Comparison of ENCODE assay signal across 4 mouse cellular contexts in genomic region chr1:74815965-74816364, GRCm38 (mm10). TPM values are rescaled to one million over a fixed set of nuclear protein-coding genes. Genes with fewer than 3 reads are reported as not detected.
"Had no signal": no experiment of that assay in that cellular context is flagged by ENCODE, and none has a peak within 500 bp of the region (broad histone marks: within the 10 kb centered on the region; RNA-seq: fewer than 3 reads in every experiment).

No protein-coding gene starts in this region.

RNA-seq across cellular contexts. Expression of gene Wnt10a, which starts 24.6 kb away (rescaled TPM):
- total RNA-seq: neutrophil, adult 5-6 weeks had no signal
- polyA plus RNA-seq: neural tube, embryonic 14.5 days had no signal

RNA-seq across cellular contexts. Expression of gene Cdk5r2, which starts 38.8 kb away (rescaled TPM):
- total RNA-seq: neutrophil, adult 5-6 weeks had no signal
- polyA plus RNA-seq: spleen, adult 2 months; thymus, postnatal 0 days had no signal

RNA-seq across cellular contexts. Expression of gene Wnt6, which starts 44.3 kb away (rescaled TPM):
- total RNA-seq: neutrophil, adult 5-6 weeks had no signal
- polyA plus RNA-seq: neural tube, embryonic 14.5 days had no signal
